Mouse (Mus musculus) urinary bladder, adult 18-20 months (tissue): Measurements from ENCODE around the gene Alkbh2.

Experiments
- DNase-seq, 2 experiments: peaks; one replicate each; pipeline ENCODE4 v3.0.0; 2022; ENCODE audit warnings: low spot score in 2 of 2, mixed read lengths in 2 of 2

Gene Alkbh2

GRCm38 (mm10) chr5:114101873-114102272 lies 26.1 kb downstream of the Alkbh2 start:
- DNase-seq, result no peak

GRCm38 (mm10) chr5:114100390-114101099 lies 27.5 kb downstream of the Alkbh2 start:
- no peak for DNase-seq

- peak; percentile 85 to 97 for DNase-seq
Measured at GRCm38 (mm10) chr5:114099709-114100389, 28.2 kb downstream of the Alkbh2 start.

- peak; percentile 30 to 60 for DNase-seq
Measured at GRCm38 (mm10) chr5:114091057-114091807, 36.8 kb downstream of the Alkbh2 start, which contains the start of gene Svop. Gene Svop, minus strand, starts transcription at chr5:114091570.

- DNase-seq, result no peak
Measured at GRCm38 (mm10) chr5:114090421-114091013, 37.5 kb downstream of the Alkbh2 start.

- no peak for DNase-seq
Measured at GRCm38 (mm10) chr5:114087875-114088480, 40.0 kb downstream of the Alkbh2 start.

- no peak for DNase-seq
Measured at GRCm38 (mm10) chr5:114085501-114085900, 42.5 kb downstream of the Alkbh2 start.

GRCm38 (mm10) chr5:114077009-114077408 lies 51.0 kb downstream of the Alkbh2 start:
- no peak for DNase-seq
